ENCODE assay signal across 12 mouse cellular contexts in genomic region chrX:53255195-53255594, GRCm38 (mm10). TPM values are rescaled to one million over a fixed set of nuclear protein-coding genes. Genes with fewer than 3 reads are reported as not detected.
DNase-seq lines count a peak whose midpoint lies in the region; ATAC-seq and TF ChIP-seq lines count a peak whose summit lies in the region.
"Had no signal": no experiment of that assay in that cellular context is flagged by ENCODE, and none has a peak within 500 bp of the region (broad histone marks: within the 10 kb centered on the region; RNA-seq: fewer than 3 reads in every experiment).

No protein-coding gene starts in this region.

- H3K9ac ChIP-seq in kidney, embryonic 14.5 days (ENCODE audit: low read depth, low read length): no peak overlapping the region
- no peak overlapping the region for H3K9ac ChIP-seq in lung, postnatal 0 days (replicated peaks; ENCODE audit: low read depth)
- H3K9ac ChIP-seq: hindbrain, embryonic 15.5 days; limb, embryonic 13.5 days had no signal

- no peak overlapping the region for H3K4me3 ChIP-seq in kidney, adult 2 months (ENCODE audit: insufficient read depth, low read depth, low read length)
- H3K4me3 ChIP-seq in kidney, embryonic 14.5 days (ENCODE audit: low read length): no peak overlapping the region
- no peak overlapping the region for H3K4me3 ChIP-seq in lung, postnatal 0 days (ENCODE audit: low read depth, low read length)
- no peak overlapping the region for H3K4me3 ChIP-seq in lung, adult 2 months (replicated peaks; ENCODE audit: extremely low read depth, low read depth, low read length)
- H3K4me3 ChIP-seq: hindbrain, embryonic 15.5 days; limb, embryonic 13.5 days had no signal

- H3K27me3 ChIP-seq in kidney, adult 2 months (replicated peaks; ENCODE audit: control insufficient read depth, insufficient read depth, low read length): no peaks in the 10 kb centered on the region
- no peaks in the 10 kb centered on the region for H3K27me3 ChIP-seq in kidney, embryonic 14.5 days (ENCODE audit: control insufficient read depth, insufficient read depth, low read length)
- no peaks in the 10 kb centered on the region for H3K27me3 ChIP-seq in lung, postnatal 0 days (replicated peaks; ENCODE audit: insufficient read depth, low read length)
- H3K27me3 ChIP-seq: hindbrain, embryonic 15.5 days; limb, embryonic 13.5 days had no signal

- no peak for TF ChIP-seq EP300 in lung, postnatal 0 days (IDR thresholded peaks at IDR 0.05)

- H3K4me1 ChIP-seq in kidney, adult 2 months (ENCODE audit: control insufficient read depth, insufficient read depth, low read length): no peaks in the 10 kb centered on the region
- H3K4me1 ChIP-seq in kidney, embryonic 14.5 days (ENCODE audit: control insufficient read depth, insufficient read depth, low read length): no peaks in the 10 kb centered on the region
- no peaks in the 10 kb centered on the region for H3K4me1 ChIP-seq in lung, postnatal 0 days (ENCODE audit: insufficient read depth, low read depth, low read length)
- H3K4me1 ChIP-seq in lung, adult 2 months (ENCODE audit: control insufficient read depth, insufficient read depth, low read length): no peaks in the 10 kb centered on the region
- H3K4me1 ChIP-seq: hindbrain, embryonic 15.5 days; limb, embryonic 13.5 days had no signal

- no peak overlapping the region for H3K4me2 ChIP-seq in kidney, embryonic 14.5 days (replicated peaks; ENCODE audit: low read depth, low read length)
- H3K4me2 ChIP-seq in lung, postnatal 0 days (replicated peaks; ENCODE audit: low read depth, low read length): no peak overlapping the region
- H3K4me2 ChIP-seq: hindbrain, embryonic 15.5 days; limb, embryonic 13.5 days had no signal

- H3K36me3 ChIP-seq in kidney, adult 2 months (ENCODE audit: control insufficient read depth, insufficient read depth, low read length): no peaks in the 10 kb centered on the region
- H3K36me3 ChIP-seq in kidney, embryonic 14.5 days (ENCODE audit: control insufficient read depth, insufficient read depth, low read length): no peaks in the 10 kb centered on the region; the same call in 1 of the 2 replicates
- no peaks in the 10 kb centered on the region for H3K36me3 ChIP-seq in lung, postnatal 0 days (ENCODE audit: insufficient read depth, low read length)
- H3K36me3 ChIP-seq: hindbrain, embryonic 15.5 days; limb, embryonic 13.5 days had no signal

- TF ChIP-seq CTCF in kidney, adult 2 months (conservative IDR thresholded peaks at IDR 0.05; ENCODE audit: insufficient read depth, insufficient read length, low read depth, low read length): no peak
- TF ChIP-seq CTCF in lung, postnatal 0 days (IDR thresholded peaks at IDR 0.05): peak; percentile 57
- TF ChIP-seq CTCF in lung, adult 2 months (IDR thresholded peaks at IDR 0.05; ENCODE audit: insufficient read depth, low read length): no peak

- no peak overlapping the region for H3K27ac ChIP-seq in kidney, adult 2 months (ENCODE audit: insufficient read depth, low read depth, low read length)
- no peak overlapping the region for H3K27ac ChIP-seq in kidney, embryonic 14.5 days (ENCODE audit: low read depth, low read length)
- H3K27ac ChIP-seq in lung, postnatal 0 days (ENCODE audit: low read length): no peak overlapping the region
- H3K27ac ChIP-seq: hindbrain, embryonic 15.5 days; limb, embryonic 13.5 days had no signal

- no peaks in the 10 kb centered on the region for H3K9me3 ChIP-seq in kidney, embryonic 14.5 days (ENCODE audit: control insufficient read depth, low read length)
- no peaks in the 10 kb centered on the region for H3K9me3 ChIP-seq in lung, postnatal 0 days (ENCODE audit: low read length)
- H3K9me3 ChIP-seq: hindbrain, embryonic 15.5 days; limb, embryonic 13.5 days had no signal

- DNase-seq in embryo, embryonic 10.5 days (ENCODE audit: low spot score): peak; percentile 22
- no peak for DNase-seq in embryo, embryonic 10 days (ENCODE audit: low spot score)
- DNase-seq in kidney, adult 2 months: peak; percentile 1
- peak; percentile 37 for DNase-seq in lung, postnatal 0 days (ENCODE audit: low spot score)
- DNase-seq in lung, adult 2 months: no peak
- DNase-seq in adipocyte (ENCODE audit: low spot score): peak; percentile 36
- no peak for DNase-seq in spleen, postnatal 14 days (ENCODE audit: low spot score in 2 of 2)
- DNase-seq: cerebellum, adult 11 months; kidney, postnatal 14 days had no signal

- no peak for ATAC-seq in kidney, embryonic 14.5 days (ENCODE audit: low FRiP score, low TSS enrichment)
- ATAC-seq in lung, postnatal 0 days: no peak

- no peak for TF ChIP-seq POLR2A in kidney, adult 2 months (IDR thresholded peaks at IDR 0.05; ENCODE audit: low read depth, low read length)
- TF ChIP-seq POLR2A in lung, adult 2 months (IDR thresholded peaks at IDR 0.05; ENCODE audit: borderline replicate concordance, extremely low read depth, low read depth, low read length): no peak

RNA-seq across cellular contexts. Expression of gene Fam122b, which starts 14.4 kb away (rescaled TPM):
- polyA plus RNA-seq in kidney, adult 2 months (2012; rRNA removed): 1.6 and 2.7 TPM in 2 replicates
- polyA plus RNA-seq in kidney, embryonic 14.5 days (2014; fragmentation: Nextera tagmentation; extraction: Ambion mirVana): 7.6 and 10.5 TPM in 2 replicates
- 4.9 and 5.3 TPM in 2 replicates for polyA plus RNA-seq in lung, postnatal 0 days (2015; fragmentation: Nextera tagmentation; extraction: Ambion mirVana)
- 1.9 and 2.6 TPM in 2 replicates for polyA plus RNA-seq in lung, adult 2 months (2012; rRNA removed)

RNA-seq across cellular contexts. Expression of gene Plac1, which starts 15.3 kb away (rescaled TPM):
- polyA plus RNA-seq in kidney, adult 2 months (2012; rRNA removed): not detected in 2 replicates
- 5.4 and 6.0 TPM in 2 replicates for polyA plus RNA-seq in kidney, embryonic 14.5 days (2014; fragmentation: Nextera tagmentation; extraction: Ambion mirVana)
- 2.5 and 3.9 TPM in 2 replicates for polyA plus RNA-seq in lung, postnatal 0 days (2015; fragmentation: Nextera tagmentation; extraction: Ambion mirVana)
- polyA plus RNA-seq in lung, adult 2 months (2012; rRNA removed): not detected in 2 replicates

RNA-seq across cellular contexts. Expression of gene Fam122c, which starts 18.0 kb away (rescaled TPM):
- polyA plus RNA-seq in kidney, adult 2 months (2012; rRNA removed): not detected in 2 replicates
- not detected in 2 replicates for polyA plus RNA-seq in kidney, embryonic 14.5 days (2014; fragmentation: Nextera tagmentation; extraction: Ambion mirVana)
- polyA plus RNA-seq in lung, postnatal 0 days (2015; fragmentation: Nextera tagmentation; extraction: Ambion mirVana): not detected in 2 replicates
- polyA plus RNA-seq in lung, adult 2 months (2012; rRNA removed): not detected in 2 replicates
- polyA plus RNA-seq: hindbrain, embryonic 15.5 days; limb, embryonic 13.5 days had no signal

Comparison
In these comparisons a context has a peak if more than half of its experiments do, and no peak if none do; other contexts are left out.
1. DNase-seq: peak in embryo, embryonic 10.5 days (single experiment), kidney, adult 2 months (single experiment), lung, postnatal 0 days (single experiment) and adipocyte (single experiment); none in embryo, embryonic 10 days (single experiment), lung, adult 2 months (single experiment) and spleen, postnatal 14 days (0 of 2).